Mouse (Mus musculus) cerebellum, postnatal 14 days (tissue): ENCODE data around the gene Six1.
"Not testable (repeated sequence)": the region's sequence is repeated elsewhere in the genome, so short reads cannot be mapped to it uniquely, and the experiment has no call there.

Experiments
- DNase-seq, 2 experiments: peaks; one replicate each; pipeline ENCODE4 v3.0.0; 2021; ENCODE audit warnings: mixed read lengths in 2 of 2

The Six1 gene

GRCm38 (mm10) chr12:73053668-73054241 is at the start of gene Six1:
Six1 (minus strand) TSS chr12:73053887.
- DNase-seq: peak; percentile 34 to 36

GRCm38 (mm10) chr12:73098593-73098992 is 44.9 kb upstream of the Six1 start:
- no peak for DNase-seq

- DNase-seq: not testable (repeated sequence)
Observed at GRCm38 (mm10) chr12:73096177-73096576, 42.5 kb upstream of the Six1 start.

GRCm38 (mm10) chr12:73094605-73095004 is 40.9 kb upstream of the Six1 start:
- no peak for DNase-seq

- DNase-seq: no peak
Observed at GRCm38 (mm10) chr12:73094189-73094588, 40.5 kb upstream of the Six1 start.

GRCm38 (mm10) chr12:73090672-73091335 is 37.1 kb upstream of the Six1 start:
- no peak for DNase-seq

- no peak for DNase-seq
Observed at GRCm38 (mm10) chr12:73088911-73089310, 35.2 kb upstream of the Six1 start.

- DNase-seq: no peak
Observed at GRCm38 (mm10) chr12:73088500-73088899, 34.8 kb upstream of the Six1 start.

GRCm38 (mm10) chr12:73087086-73087485 is 33.4 kb upstream of the Six1 start:
- no peak for DNase-seq

GRCm38 (mm10) chr12:73085739-73086630 is 32.3 kb upstream of the Six1 start:
- DNase-seq: no peak

GRCm38 (mm10) chr12:73083773-73084172 is 30.1 kb upstream of the Six1 start:
- no peak for DNase-seq

GRCm38 (mm10) chr12:73081828-73082227 is 28.1 kb upstream of the Six1 start:
- not testable (repeated sequence) for DNase-seq

GRCm38 (mm10) chr12:73060805-73061410 is 7.2 kb upstream of the Six1 start:
- no peak for DNase-seq

- DNase-seq: no peak
Observed at GRCm38 (mm10) chr12:73057492-73057891, 3.8 kb upstream of the Six1 start.

GRCm38 (mm10) chr12:73055451-73055850 is 1.8 kb upstream of the Six1 start:
- no peak for DNase-seq

- DNase-seq: peak in 1 of 2 experiments; percentile 18
Observed at GRCm38 (mm10) chr12:73054576-73055185, 994 bp upstream of the Six1 start.

- peak in 1 of 2 experiments; percentile 39 for DNase-seq
Observed at GRCm38 (mm10) chr12:73052651-73053591, 766 bp downstream of the Six1 start.

- peak in 1 of 2 experiments; percentile 15 for DNase-seq
Observed at GRCm38 (mm10) chr12:73052036-73052650, 1.5 kb downstream of the Six1 start.

GRCm38 (mm10) chr12:73050811-73051580 is 2.7 kb downstream of the Six1 start:
- peak in 1 of 2 experiments; percentile 13 for DNase-seq

GRCm38 (mm10) chr12:73050305-73050704 is 3.4 kb downstream of the Six1 start:
- DNase-seq: peak in 1 of 2 experiments; percentile 4
